Mouse (Mus musculus): ENCODE data around the gene Rab27a.

DNA sequence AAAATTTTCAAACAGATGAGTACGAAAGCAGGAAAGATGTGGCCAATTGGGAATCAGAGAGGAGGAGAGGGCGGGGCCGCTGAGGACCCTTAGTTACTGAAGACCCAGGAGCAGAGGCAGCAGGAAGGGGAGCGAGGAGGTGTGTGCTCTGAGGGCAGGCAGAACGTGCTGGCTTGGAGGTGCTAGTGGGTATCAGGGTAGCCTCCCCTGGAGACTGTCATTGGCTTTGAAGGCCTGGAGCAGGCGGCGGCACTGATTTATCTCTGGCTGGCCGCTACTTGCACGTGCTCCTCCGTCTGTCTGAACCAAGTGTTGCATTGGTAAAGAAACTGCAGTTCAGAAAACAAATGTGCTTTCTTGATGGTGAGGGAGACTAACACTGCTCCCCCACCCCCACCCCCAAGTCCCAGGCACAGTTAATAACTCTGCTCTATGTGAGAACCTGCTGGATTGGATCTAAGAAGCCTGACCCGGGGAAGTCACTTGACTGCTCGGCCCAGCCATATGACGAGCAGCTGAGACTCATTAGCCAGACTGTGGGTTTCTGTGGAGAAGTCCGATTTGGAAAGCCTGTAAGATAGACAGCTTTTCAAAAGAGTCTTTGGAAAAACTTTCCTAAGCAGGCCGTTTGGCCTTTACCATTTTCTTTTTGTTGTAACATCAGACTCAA lies 19.1 kb downstream of the Rab27a start:
- TF ChIP-seq CTCF (IDR thresholded peaks at IDR 0.05; ENCODE audit: borderline replicate concordance, control insufficient read depth, extremely low read depth, insufficient read depth, low read length, poor library complexity) (no peak), POLR2A (IDR thresholded peaks at IDR 0.05; ENCODE audit: control insufficient read depth, extremely low read depth, insufficient read depth, low read length, poor library complexity) (no peak)
